Mouse (Mus musculus) intestine, embryonic 14.5 days (tissue): ENCODE data around the gene Cfap298. TPM values are rescaled to one million over a fixed set of nuclear protein-coding genes. Genes with fewer than 3 reads are reported as not detected.

Experiments used
- ATAC-seq: fragments of 200-750 bp; cut with Nextera tagmentation; replicated peaks from 2 replicates; pipeline ENCODE4 v1.8.0; 2017; ENCODE audit warnings: low read depth, moderate number of reproducible peaks, moderate TSS enrichment, moderate library complexity; ENCODE audit not compliant: low FRiP score, low TSS enrichment
- DNase-seq: peaks from one replicate; pipeline ENCODE4 v3.0.0-alpha.2; 2018; ENCODE audit warnings: low spot score
- H3K27ac ChIP-seq: fragments of 300-500 bp; sonication (generic); 2 replicates; pipeline ENCODE4 v1.5.1; 2014; ENCODE audit warnings: low read depth, mild to moderate bottlenecking, control low read depth
- H3K27me3 ChIP-seq: fragments of 300-500 bp; sonication (generic); replicated peaks from 2 replicates; pipeline ENCODE4 v1.6.1; 2014; ENCODE audit warnings: low read length, control low read depth; ENCODE audit not compliant: control insufficient read depth, insufficient read depth
- H3K36me3 ChIP-seq: fragments of 300-500 bp; sonication (generic); 2 replicates; pipeline ENCODE4 v1.6.1; 2014; ENCODE audit warnings: low read length, control low read depth; ENCODE audit not compliant: control insufficient read depth, insufficient read depth
- H3K4me1 ChIP-seq: fragments of 300-500 bp; sonication (generic); replicated peaks from 2 replicates; pipeline ENCODE4 v1.6.1; 2014; ENCODE audit warnings: low read length, control low read depth, mixed read lengths; ENCODE audit not compliant: control insufficient read depth, insufficient read depth
- H3K4me2 ChIP-seq: fragments of 300-500 bp; sonication (generic); 2 replicates; pipeline ENCODE4 v1.6.1; 2014; ENCODE audit warnings: low read length
- H3K4me3 ChIP-seq: fragments of 300-500 bp; sonication (generic); 2 replicates; pipeline ENCODE4 v1.5.1; 2014; ENCODE audit warnings: low read depth, low read length, control low read depth, mixed read lengths
- H3K9ac ChIP-seq: fragments of 300-500 bp; sonication (generic); 2 replicates; pipeline ENCODE4 v1.6.1; 2014; ENCODE audit warnings: mild to moderate bottlenecking, low read length
- H3K9me3 ChIP-seq: fragments of 300-500 bp; sonication (generic); 2 replicates; pipeline ENCODE4 v1.6.1; 2016; ENCODE audit warnings: low read length, control low read depth; ENCODE audit not compliant: control insufficient read depth
- WGBS: fragments of 180-500 bp; shearing (Covaris S2); extraction: QIAGEN DNeasy Blood & Tissue Kit; methylation state at CpG from one replicate; pipeline ENCODE4 v1.1.7; 2014; 5-methylcytosine and 5-hydroxymethylcytosine counted together
- microRNA-seq: library from miRNA; unstranded; fragments of <30 nt; microRNA quantifications from one replicate; pipeline ENCODE4, GENCODE M21; 2016
- polyA plus RNA-seq: library from polyadenylated mRNA; unstranded; fragments of >200 nt; fragmentation: Nextera tagmentation; extraction: Ambion mirVana; gene quantifications from 2 replicates; pipeline ENCODE4 v1.2.1, GENCODE M21; 2014

Cfap298 gene
- polyA plus RNA-seq, 1 experiment from 2014 or later = 35.7 TPM

- Histone ChIP-seq H3K9me3 (no peaks in the 10 kb centered on the region), H3K36me3 (no peaks in the 10 kb centered on the region), H3K4me2 (no peak overlapping the region), H3K27me3 (0 out of 2 replicates have a peak, but pooled peaks cover 2% of the 10 kb centered on the region), H3K4me3 (no peak overlapping the region), H3K27ac (no peak overlapping the region), H3K9ac (no peak overlapping the region), H3K4me1 (0 out of 2 replicates have a peak, but pooled peaks cover 4% of the 10 kb centered on the region)
- ATAC-seq = no peak
- DNase-seq = no peak
- 60% methylated on average over 9 of the region's 9 CpGs for WGBS
These were observed 48.9 kb downstream of the Cfap298 start for GRCm38 (mm10) chr16:90885781-90886565.

- Histone ChIP-seq H3K4me1 (0 out of 2 replicates have a peak, but pooled peaks cover 4% of the 10 kb centered on the region), H3K27ac (no peak overlapping the region), H3K4me2 (no peak overlapping the region), H3K4me3 (no peak overlapping the region), H3K36me3 (no peaks in the 10 kb centered on the region), H3K9me3 (no peaks in the 10 kb centered on the region), H3K27me3 (no peaks in the 10 kb centered on the region), H3K9ac (no peak overlapping the region)
- ATAC-seq (no peak), DNase-seq (no peak)
- WGBS = 71% methylated on average over 2 of the region's 2 CpGs
These were observed 49.6 kb downstream of the Cfap298 start for GRCm38 (mm10) chr16:90885351-90885750.

GRCm38 (mm10) chr16:90882501-90882977 lies 52.4 kb downstream of the Cfap298 start:
- no peak overlapping the region for H3K4me3 ChIP-seq
- ATAC-seq (no peak), DNase-seq (no peak)
- no peaks in the 10 kb centered on the region for H3K36me3 ChIP-seq
- H3K27me3 ChIP-seq = no peaks in the 10 kb centered on the region
- no peaks in the 10 kb centered on the region for H3K9me3 ChIP-seq
- 0 out of 2 replicates have a peak, but pooled peaks cover 4% of the 10 kb centered on the region for H3K4me1 ChIP-seq
- H3K27ac ChIP-seq = no peak overlapping the region
- 36% methylated on average over 8 of the region's 8 CpGs for WGBS
- H3K4me2 ChIP-seq = no peak overlapping the region
- no peak overlapping the region for H3K9ac ChIP-seq

- no peak for DNase-seq
- 85% methylated on average over 3 of the region's 3 CpGs for WGBS
These were observed 56.6 kb downstream of the Cfap298 start for GRCm38 (mm10) chr16:90878135-90878860.

More at GRCm38 (mm10) chr16:90878135-90878860, 56.6 kb downstream of the Cfap298 start:
- no peak for ATAC-seq
- no peaks in the 10 kb centered on the region for H3K27me3 ChIP-seq
- 0 out of 2 replicates have a peak, but pooled peaks cover 4% of the 10 kb centered on the region for H3K4me1 ChIP-seq
- H3K4me3 ChIP-seq = no peak overlapping the region
- H3K9ac ChIP-seq = no peak overlapping the region
- H3K36me3 ChIP-seq = no peaks in the 10 kb centered on the region
- H3K27ac ChIP-seq = no peak overlapping the region
- no peaks in the 10 kb centered on the region for H3K9me3 ChIP-seq
- no peak overlapping the region for H3K4me2 ChIP-seq

Small RNA genes lying within 50 kb of the gene (microRNA-seq; reads per million reads assigned to microRNA genes)
- not detected for gene Gm22933

Other genes starting within 250 kb of the Cfap298 start
- gene Mis18a, start 207.7 kb downstream of the Cfap298 start, polyA plus RNA-seq = 66.1 and 68.7 TPM in 2 replicates
- gene Mrap, start 196.9 kb downstream of the Cfap298 start, polyA plus RNA-seq = 0.19 TPM in 1 of 2 replicates, not detected in the other
- 12.4 and 12.7 TPM in 2 replicates for gene Urb1, start 124.7 kb downstream of the Cfap298 start, polyA plus RNA-seq
- 0.62 and 0.74 TPM in 2 replicates for gene Eva1c, start 108.4 kb downstream of the Cfap298 start, polyA plus RNA-seq
- 15.2 and 18.1 TPM in 2 replicates for gene Synj1, start 76.2 kb upstream of the Cfap298 start, polyA plus RNA-seq
- gene Paxbp1, start 109.4 kb upstream of the Cfap298 start, polyA plus RNA-seq = 60.7 and 71.1 TPM in 2 replicates
- 0.13 TPM in 1 of 2 replicates, not detected in the other for gene 4932438H23Rik, start 160.0 kb upstream of the Cfap298 start, polyA plus RNA-seq